Mouse (Mus musculus): ENCODE data around the gene Casp9. TPM values are rescaled to one million over a fixed set of nuclear protein-coding genes. Genes with fewer than 3 reads are reported as not detected.

Casp9 gene
- polyA plus RNA-seq, 1 experiment from 2014 or later = 21.2 TPM

DNA sequence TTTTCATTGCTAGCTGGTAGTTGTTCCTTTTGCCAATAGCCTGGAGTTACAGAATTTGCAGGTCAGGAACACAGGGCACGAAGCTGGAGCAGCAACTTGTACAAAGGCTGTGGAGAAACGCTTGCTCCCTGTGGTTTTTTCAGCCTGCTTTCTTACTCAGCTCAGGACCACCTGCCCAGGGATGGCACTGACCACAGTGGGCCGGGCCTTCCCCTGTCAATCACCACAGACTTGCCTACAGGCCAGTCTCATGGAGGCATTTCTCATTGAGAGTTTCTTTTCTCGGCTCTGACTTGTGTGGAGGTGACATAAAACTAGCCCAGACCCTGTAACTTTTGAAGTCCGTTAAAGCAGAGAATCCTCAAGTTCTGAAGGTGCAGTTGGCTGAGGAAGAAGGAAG, 4.1 kb downstream of the Casp9 start:
- DNase-seq (ENCODE audit: low spot score) = no peak
- Histone ChIP-seq H3K27me3 (ENCODE audit: control insufficient read depth, insufficient read depth, low read length) (no peaks in the 10 kb centered on the region), H3K36me3 (ENCODE audit: control insufficient read depth, insufficient read depth, low read length) (no peaks in the 10 kb centered on the region), H3K4me2 (ENCODE audit: low read depth, low read length, severe bottlenecking) (no peak overlapping the region), H3K9me3 (ENCODE audit: control insufficient read depth, low read length) (no peaks in the 10 kb centered on the region), H3K9ac (ENCODE audit: low read length) (no peak overlapping the region), H3K27ac (ENCODE audit: low read depth, low read length) (no peak overlapping the region), H3K4me1 (replicated peaks; ENCODE audit: control insufficient read depth, insufficient read depth, low read length) (0 out of 2 replicates have a peak, but pooled peaks cover 4% of the 10 kb centered on the region), H3K4me3 (ENCODE audit: low read depth, low read length) (no peak overlapping the region)
- 94% methylated on average over 5 of the region's 5 CpGs for WGBS
- ATAC-seq (replicated peaks; ENCODE audit: low FRiP score) = no peak

DNA sequence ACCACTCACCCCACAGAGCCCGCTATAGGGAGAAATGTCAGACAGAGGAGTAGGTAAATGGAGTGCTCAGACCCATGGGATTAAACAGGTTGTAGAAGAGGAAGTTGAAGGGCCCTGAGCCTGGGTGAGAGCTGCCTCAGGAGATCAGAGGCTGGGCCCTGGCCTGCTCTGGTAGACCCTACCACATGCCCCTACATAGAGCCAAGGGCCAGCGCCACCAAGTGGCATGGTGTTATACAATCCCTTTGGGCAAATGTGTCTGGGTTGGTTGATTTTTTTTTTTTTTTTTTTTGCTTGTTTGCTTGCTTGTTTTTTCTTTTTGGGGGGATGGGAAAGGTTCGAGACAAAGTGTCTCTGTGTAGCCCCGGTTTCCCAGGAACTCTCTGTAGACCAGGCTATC, 10.7 kb downstream of the Casp9 start:
- ATAC-seq (replicated peaks; ENCODE audit: low FRiP score) (no peak), DNase-seq (ENCODE audit: low spot score) (no peak)
- 90% methylated on average over 4 of the region's 4 CpGs for WGBS
- Histone ChIP-seq H3K4me2 (ENCODE audit: low read depth, low read length, severe bottlenecking) (no peak overlapping the region), H3K4me1 (replicated peaks; ENCODE audit: control insufficient read depth, insufficient read depth, low read length) (no peaks in the 10 kb centered on the region), H3K4me3 (ENCODE audit: low read depth, low read length) (no peak overlapping the region), H3K27ac (ENCODE audit: low read depth, low read length) (no peak overlapping the region), H3K27me3 (ENCODE audit: control insufficient read depth, insufficient read depth, low read length) (no peaks in the 10 kb centered on the region), H3K36me3 (ENCODE audit: control insufficient read depth, insufficient read depth, low read length) (no peaks in the 10 kb centered on the region; the same call in 1 of the 2 replicates), H3K9ac (ENCODE audit: low read length) (no peak overlapping the region), H3K9me3 (ENCODE audit: control insufficient read depth, low read length) (no peaks in the 10 kb centered on the region)

GRCm38 (mm10) chr4:141805886-141806285, 12.5 kb downstream of the Casp9 start:
- no peak for ATAC-seq (replicated peaks; ENCODE audit: low FRiP score)
- Histone ChIP-seq H3K9me3 (ENCODE audit: control insufficient read depth, low read length) (no peaks in the 10 kb centered on the region), H3K4me1 (replicated peaks; ENCODE audit: control insufficient read depth, insufficient read depth, low read length) (no peaks in the 10 kb centered on the region), H3K4me3 (ENCODE audit: low read depth, low read length) (no peak overlapping the region), H3K36me3 (ENCODE audit: control insufficient read depth, insufficient read depth, low read length) (no peaks in the 10 kb centered on the region; the same call in 1 of the 2 replicates), H3K4me2 (ENCODE audit: low read depth, low read length, severe bottlenecking) (no peak overlapping the region), H3K9ac (ENCODE audit: low read length) (no peak overlapping the region), H3K27me3 (ENCODE audit: control insufficient read depth, insufficient read depth, low read length) (no peaks in the 10 kb centered on the region), H3K27ac (ENCODE audit: low read depth, low read length) (no peak overlapping the region)
- DNase-seq (ENCODE audit: low spot score) = no peak
- 96% methylated on average over 8 of the region's 8 CpGs for WGBS

DNA sequence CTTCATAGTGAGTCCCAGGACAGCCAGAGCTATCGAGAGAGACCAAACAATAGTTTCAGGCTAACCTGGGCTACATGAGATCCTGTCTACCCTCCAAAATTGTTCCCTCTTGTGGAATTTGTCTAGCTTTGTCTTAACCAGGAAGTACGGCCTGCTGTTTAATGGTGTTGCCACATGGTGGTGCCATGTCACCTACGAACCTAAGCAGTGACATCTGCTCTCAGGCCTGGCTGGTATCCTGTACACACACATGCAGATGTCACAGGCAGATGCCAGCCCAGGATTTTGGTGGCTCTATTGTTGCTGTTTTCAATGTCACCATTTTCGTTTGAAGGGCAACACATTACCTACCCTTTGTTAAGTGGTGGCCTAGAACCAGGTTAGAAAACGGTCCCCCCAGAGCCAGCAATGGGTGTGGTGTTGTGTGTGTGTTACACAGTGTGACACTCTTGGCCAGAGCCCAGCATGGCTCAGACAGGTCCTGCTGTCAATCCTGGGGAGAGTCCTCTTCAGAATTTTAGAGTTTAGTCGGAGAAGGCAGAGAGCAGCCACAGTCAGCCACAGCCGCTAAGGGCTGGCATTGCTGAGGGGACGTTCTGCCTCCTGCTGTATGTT, 16.5 kb downstream of the Casp9 start:
- ATAC-seq (replicated peaks; ENCODE audit: low FRiP score) (no peak), DNase-seq (ENCODE audit: low spot score) (peak; percentile 64)
- 83% methylated on average over 8 of the region's 8 CpGs for WGBS
- no peak overlapping the region for H3K27ac ChIP-seq (ENCODE audit: low read depth, low read length)
- no peaks in the 10 kb centered on the region for H3K27me3 ChIP-seq (ENCODE audit: control insufficient read depth, insufficient read depth, low read length)
- no peak overlapping the region for H3K4me3 ChIP-seq (ENCODE audit: low read depth, low read length)
- H3K4me2 ChIP-seq (ENCODE audit: low read depth, low read length, severe bottlenecking) = no peak overlapping the region
- no peak overlapping the region for H3K9ac ChIP-seq (ENCODE audit: low read length)
- H3K9me3 ChIP-seq (ENCODE audit: control insufficient read depth, low read length) = no peaks in the 10 kb centered on the region
- no peaks in the 10 kb centered on the region for H3K4me1 ChIP-seq (replicated peaks; ENCODE audit: control insufficient read depth, insufficient read depth, low read length)
- H3K36me3 ChIP-seq (ENCODE audit: control insufficient read depth, insufficient read depth, low read length) = no peaks in the 10 kb centered on the region; the same call in 1 of the 2 replicates

DNA sequence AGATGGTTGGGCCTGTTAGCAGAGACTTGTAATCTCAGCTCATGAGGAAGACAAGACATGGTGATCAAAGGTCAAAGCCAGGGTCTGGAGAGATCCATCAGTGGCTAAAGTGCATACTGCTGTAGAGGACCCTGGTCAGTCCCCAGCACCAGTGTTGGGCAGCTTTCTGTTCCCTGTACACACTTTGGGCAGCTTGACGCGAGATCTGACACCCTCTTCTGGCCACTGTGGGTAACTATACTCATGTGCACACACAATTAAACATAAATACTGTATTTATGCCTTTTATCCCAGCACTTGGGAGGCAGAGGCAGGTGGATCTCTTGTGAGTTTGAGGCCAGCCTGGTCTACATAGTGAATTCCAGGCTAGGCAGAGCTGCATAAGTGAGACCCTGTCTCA, 17.6 kb downstream of the Casp9 start:
- Histone ChIP-seq H3K4me1 (replicated peaks; ENCODE audit: control insufficient read depth, insufficient read depth, low read length) (no peaks in the 10 kb centered on the region), H3K36me3 (ENCODE audit: control insufficient read depth, insufficient read depth, low read length) (no peaks in the 10 kb centered on the region; the same call in 1 of the 2 replicates), H3K9ac (ENCODE audit: low read length) (no peak overlapping the region), H3K4me2 (ENCODE audit: low read depth, low read length, severe bottlenecking) (no peak overlapping the region), H3K9me3 (ENCODE audit: control insufficient read depth, low read length) (no peaks in the 10 kb centered on the region), H3K27ac (ENCODE audit: low read depth, low read length) (no peak overlapping the region), H3K27me3 (ENCODE audit: control insufficient read depth, insufficient read depth, low read length) (no peaks in the 10 kb centered on the region), H3K4me3 (ENCODE audit: low read depth, low read length) (no peak overlapping the region)
- 95% methylated on average over 2 of the region's 2 CpGs for WGBS
- DNase-seq (ENCODE audit: low spot score) (no peak), ATAC-seq (replicated peaks; ENCODE audit: low FRiP score) (no peak)

DNA sequence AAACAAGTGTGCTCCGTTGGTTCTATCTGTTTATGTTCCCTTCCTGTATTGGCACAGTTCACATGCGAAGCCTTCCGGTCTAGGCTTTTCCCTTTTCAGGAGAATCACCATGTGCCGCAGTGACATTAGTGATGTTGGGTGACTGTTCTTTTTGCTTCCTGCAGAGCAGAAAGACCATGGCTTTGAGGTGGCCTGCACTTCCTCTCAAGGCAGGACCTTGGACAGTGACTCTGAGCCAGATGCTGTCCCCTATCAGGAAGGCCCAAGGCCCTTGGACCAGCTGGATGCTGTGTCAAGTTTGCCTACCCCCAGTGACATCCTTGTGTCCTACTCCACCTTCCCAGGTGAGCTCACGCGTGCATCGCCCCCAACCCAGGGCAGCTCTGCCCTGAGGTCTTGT, 18.0 kb downstream of the Casp9 start:
- Histone ChIP-seq H3K27me3 (ENCODE audit: control insufficient read depth, insufficient read depth, low read length) (no peaks in the 10 kb centered on the region), H3K36me3 (ENCODE audit: control insufficient read depth, insufficient read depth, low read length) (no peaks in the 10 kb centered on the region; the same call in 1 of the 2 replicates), H3K4me2 (ENCODE audit: low read depth, low read length, severe bottlenecking) (no peak overlapping the region), H3K4me3 (ENCODE audit: low read depth, low read length) (no peak overlapping the region), H3K9me3 (ENCODE audit: control insufficient read depth, low read length) (no peaks in the 10 kb centered on the region), H3K27ac (ENCODE audit: low read depth, low read length) (no peak overlapping the region), H3K9ac (ENCODE audit: low read length) (no peak overlapping the region), H3K4me1 (replicated peaks; ENCODE audit: control insufficient read depth, insufficient read depth, low read length) (no peaks in the 10 kb centered on the region)
- DNase-seq (ENCODE audit: low spot score) (no peak), ATAC-seq (replicated peaks; ENCODE audit: low FRiP score) (no peak)
- WGBS = 94% methylated on average over 7 of the region's 7 CpGs

DNA sequence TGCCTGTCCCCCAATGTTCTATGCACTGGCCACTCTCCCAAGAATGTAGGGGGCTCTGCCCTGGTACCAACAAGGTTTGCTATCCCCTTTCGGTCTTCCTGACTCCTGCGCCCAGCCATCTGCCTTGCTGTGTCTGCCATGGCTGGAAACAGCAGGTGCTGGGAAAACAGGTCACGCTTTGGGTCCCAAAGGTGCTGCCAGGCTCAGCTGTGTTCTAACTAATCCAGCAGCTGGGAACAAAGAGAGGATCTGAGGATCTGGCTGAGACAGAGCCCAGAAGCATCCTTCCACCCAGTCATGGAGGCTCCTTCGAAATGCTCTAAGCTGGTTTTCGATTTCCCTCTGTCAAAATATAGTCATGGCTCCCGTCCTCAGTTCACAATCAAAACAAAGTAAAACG, 22.9 kb downstream of the Casp9 start:
- H3K4me2 ChIP-seq (ENCODE audit: low read depth, low read length, severe bottlenecking) = no peak overlapping the region
- no peaks in the 10 kb centered on the region for H3K9me3 ChIP-seq (ENCODE audit: control insufficient read depth, low read length)
- H3K4me3 ChIP-seq (ENCODE audit: low read depth, low read length) = no peak overlapping the region
- WGBS = 89% methylated on average over 7 of the region's 7 CpGs
- DNase-seq (ENCODE audit: low spot score) (no peak), ATAC-seq (replicated peaks; ENCODE audit: low FRiP score) (no peak)
- H3K27me3 ChIP-seq (ENCODE audit: control insufficient read depth, insufficient read depth, low read length) = no peaks in the 10 kb centered on the region
- H3K4me1 ChIP-seq (replicated peaks; ENCODE audit: control insufficient read depth, insufficient read depth, low read length) = 0 out of 2 replicates have a peak, but pooled peaks cover 2% of the 10 kb centered on the region
- no peaks in the 10 kb centered on the region for H3K36me3 ChIP-seq (ENCODE audit: control insufficient read depth, insufficient read depth, low read length)
- no peak overlapping the region for H3K27ac ChIP-seq (ENCODE audit: low read depth, low read length)
- H3K9ac ChIP-seq (ENCODE audit: low read length) = no peak overlapping the region

GRCm38 (mm10) chr4:141816776-141817655, 23.6 kb downstream of the Casp9 start:
- no peak overlapping the region for H3K27ac ChIP-seq (ENCODE audit: low read depth, low read length)
- H3K36me3 ChIP-seq (ENCODE audit: control insufficient read depth, insufficient read depth, low read length) = no peaks in the 10 kb centered on the region
- no peak overlapping the region for H3K4me2 ChIP-seq (ENCODE audit: low read depth, low read length, severe bottlenecking)
- no peak for ATAC-seq (replicated peaks; ENCODE audit: low FRiP score)
- 0 out of 2 replicates have a peak, but pooled peaks cover 2% of the 10 kb centered on the region for H3K4me1 ChIP-seq (replicated peaks; ENCODE audit: control insufficient read depth, insufficient read depth, low read length)
- WGBS = 67% methylated on average over 14 of the region's 14 CpGs
- no peaks in the 10 kb centered on the region for H3K9me3 ChIP-seq (ENCODE audit: control insufficient read depth, low read length)
- no peaks in the 10 kb centered on the region for H3K27me3 ChIP-seq (ENCODE audit: control insufficient read depth, insufficient read depth, low read length)
- no peak overlapping the region for H3K9ac ChIP-seq (ENCODE audit: low read length)
- no peak overlapping the region for H3K4me3 ChIP-seq (ENCODE audit: low read depth, low read length)
- DNase-seq (ENCODE audit: low spot score) = no peak
